Mouse (Mus musculus) CH12.LX (cell line): ENCODE results near the gene Slc4a1. TPM values are rescaled to one million over a fixed set of nuclear protein-coding genes. Genes with fewer than 3 reads are reported as not detected.

ENCODE experiments used
- DNase-seq: peaks from one replicate; pipeline ENCODE4 v3.0.0-alpha.2; 2013; ENCODE audit errors: extremely low read depth
- H3K27ac ChIP-seq: 2 replicates; pipeline ENCODE4 v1.5.1; 2012; ENCODE audit warnings: low read depth, mild to moderate bottlenecking, control low read depth, moderate library complexity; ENCODE audit not compliant: insufficient read depth
- H3K27me3 ChIP-seq: replicated peaks from 2 replicates; pipeline ENCODE3; 2012; ENCODE audit warnings: inconsistent platforms
- H3K36me3 ChIP-seq, 2 experiments: replicated peaks in 1 of 2; 2 replicates each; pipeline versions ENCODE3 to v1.6.1; 2012; ENCODE audit warnings: inconsistent platforms in 1 of 2, low read length in 1 of 2, mild to moderate bottlenecking in 1 of 2, mixed read lengths in 1 of 2, moderate library complexity in 1 of 2; ENCODE audit not compliant: control insufficient read depth in 1 of 2, insufficient read depth in 1 of 2
- H3K4me1 ChIP-seq, 2 experiments: 2 replicates each; pipeline ENCODE4 v1.6.1; 2012; ENCODE audit warnings: inconsistent platforms in 1 of 2, moderate library complexity in 1 of 2; ENCODE audit not compliant: insufficient read depth in 2 of 2, control insufficient read depth in 1 of 2
- H3K4me2 ChIP-seq: 2 replicates; pipeline ENCODE4 v1.6.1; 2012; ENCODE audit warnings: low read depth, mild to moderate bottlenecking, control low read depth; ENCODE audit not compliant: poor library complexity, insufficient read depth, severe bottlenecking
- H3K4me3 ChIP-seq, 3 experiments: fragments of 150-350 bp in 1 of 3; sonication (generic) in 1 of 3; replicated peaks in 1 of 3; 2 replicates each; pipeline versions ENCODE3 to v1.5.1; 2011 to 2012; ENCODE audit warnings: low read depth in 2 of 3, low read length in 2 of 3, mild to moderate bottlenecking in 2 of 3, moderate library complexity in 2 of 3, control low read depth in 1 of 3, improper control_type of control experiment in 1 of 3, inconsistent platforms in 1 of 3, mixed read lengths in 1 of 3; ENCODE audit not compliant: poor library complexity in 1 of 3
- H3K79me2 ChIP-seq: replicated peaks from 2 replicates; pipeline ENCODE4 v1.6.1; 2012; ENCODE audit warnings: mild to moderate bottlenecking, moderate library complexity; ENCODE audit not compliant: control insufficient read depth, poor library complexity, insufficient read depth, severe bottlenecking; ENCODE audit errors: extremely low read depth
- H3K9ac ChIP-seq: 2 replicates; pipeline ENCODE4 v1.6.1; 2012; ENCODE audit warnings: low read depth, mild to moderate bottlenecking, control low read depth, moderate library complexity; ENCODE audit not compliant: insufficient read depth
- H3K9me3 ChIP-seq: replicated peaks from 2 replicates; pipeline ENCODE3; 2012; ENCODE audit warnings: low read length, inconsistent platforms, mixed read lengths
- BHLHE40 ChIP-seq: IDR thresholded peaks from 2 replicates; pipeline ENCODE4 v1.6.1; 2011; ENCODE audit warnings: mild to moderate bottlenecking, low read depth, low read length, improper control_type of control experiment
- CHD1 ChIP-seq: IDR thresholded peaks from 2 replicates; pipeline ENCODE4 v1.6.1; 2012; ENCODE audit warnings: low read depth, low read length, improper control_type of control experiment, inconsistent platforms
- CHD2 ChIP-seq: IDR thresholded peaks from 2 replicates; pipeline ENCODE4 v1.6.1; 2011; ENCODE audit warnings: low read length, improper control_type of control experiment
- CTCF ChIP-seq, 2 experiments: IDR thresholded peaks in 1 of 2; conservative IDR thresholded peaks in 1 of 2; 2 replicates each; pipeline ENCODE4 v1.5.1; 2011 to 2012; ENCODE audit warnings: low read depth in 2 of 2, low read length in 2 of 2, improper control_type of control experiment in 1 of 2, inconsistent platforms in 1 of 2, mild to moderate bottlenecking in 1 of 2, moderate library complexity in 1 of 2
- ELF1 ChIP-seq: IDR thresholded peaks from 2 replicates; pipeline ENCODE4 v1.6.1; 2014; ENCODE audit warnings: low read depth, mild to moderate bottlenecking, inconsistent platforms, low read length, improper control_type of control experiment
- GABPA ChIP-seq: IDR thresholded peaks from 2 replicates; pipeline ENCODE4 v1.6.1; 2012; ENCODE audit warnings: low read depth, low read length, improper control_type of control experiment, inconsistent platforms; ENCODE audit not compliant: insufficient replicate concordance
- HCFC1 ChIP-seq: IDR thresholded peaks from 2 replicates; pipeline ENCODE4 v1.6.1; 2012; ENCODE audit warnings: low read depth, mild to moderate bottlenecking, inconsistent platforms, low read length, improper control_type of control experiment
- IRF4 ChIP-seq: IDR thresholded peaks from 2 replicates; pipeline ENCODE4 v1.6.1; 2014; ENCODE audit warnings: low read depth, mild to moderate bottlenecking, inconsistent platforms, low read length, improper control_type of control experiment
- JUND ChIP-seq: conservative IDR thresholded peaks from 2 replicates; pipeline ENCODE4 v1.6.1; 2011; ENCODE audit warnings: low read depth, low read length, improper control_type of control experiment
- KAT2A ChIP-seq: IDR thresholded peaks from 2 replicates; pipeline ENCODE4 v1.6.1; 2012; ENCODE audit warnings: low read length, improper control_type of control experiment, inconsistent platforms; ENCODE audit not compliant: insufficient replicate concordance
- MAFK ChIP-seq: IDR thresholded peaks from 2 replicates; pipeline ENCODE4 v1.6.1; 2011; ENCODE audit warnings: low read length, improper control_type of control experiment; ENCODE audit not compliant: insufficient replicate concordance
- MAX ChIP-seq: IDR thresholded peaks from 2 replicates; pipeline ENCODE4 v1.6.1; 2011; ENCODE audit warnings: low read length, improper control_type of control experiment
- MAZ ChIP-seq: IDR thresholded peaks from 2 replicates; pipeline ENCODE4 v1.6.1; 2012; ENCODE audit warnings: low read depth, mild to moderate bottlenecking, inconsistent platforms, low read length, improper control_type of control experiment, moderate library complexity
- MEF2A ChIP-seq: IDR thresholded peaks from 2 replicates; pipeline ENCODE4 v1.6.1; 2014; ENCODE audit warnings: low read depth, mild to moderate bottlenecking, inconsistent platforms, low read length, improper control_type of control experiment, borderline replicate concordance
- MXI1 ChIP-seq: IDR thresholded peaks from 2 replicates; pipeline ENCODE4 v1.6.1; 2011; ENCODE audit warnings: mild to moderate bottlenecking, low read depth, low read length, improper control_type of control experiment
- MYC ChIP-seq: IDR thresholded peaks from 2 replicates; pipeline ENCODE4 v1.6.1; 2011; ENCODE audit warnings: low read depth, mild to moderate bottlenecking, improper control_type of control experiment, low read length
- NELFE ChIP-seq: IDR thresholded peaks from 2 replicates; pipeline ENCODE4 v1.6.1; 2011; ENCODE audit warnings: low read depth, low read length, improper control_type of control experiment
- PAX5 ChIP-seq: IDR thresholded peaks from 2 replicates; pipeline ENCODE4 v1.6.1; 2012; ENCODE audit warnings: low read length, inconsistent platforms, mixed read lengths
- POLR2AphosphoS2 ChIP-seq: IDR thresholded peaks from 2 replicates; pipeline ENCODE4 v1.6.1; 2011; ENCODE audit warnings: low read depth, low read length, improper control_type of control experiment
- RAD21 ChIP-seq: IDR thresholded peaks from 2 replicates; pipeline ENCODE4 v1.6.1; 2011; ENCODE audit warnings: low read depth, mild to moderate bottlenecking, low read length, improper control_type of control experiment, moderate library complexity
- RCOR1 ChIP-seq: conservative IDR thresholded peaks from 2 replicates; pipeline ENCODE4 v1.6.1; 2012; ENCODE audit warnings: low read depth, mild to moderate bottlenecking, inconsistent platforms, low read length, improper control_type of control experiment
- SIN3A ChIP-seq: IDR thresholded peaks from 2 replicates; pipeline ENCODE4 v1.6.1; 2012; ENCODE audit warnings: low read length, improper control_type of control experiment, inconsistent platforms
- SMC3 ChIP-seq: IDR thresholded peaks from 2 replicates; pipeline ENCODE4 v1.6.1; 2011; ENCODE audit warnings: low read depth, low read length, improper control_type of control experiment
- TCF12 ChIP-seq: IDR thresholded peaks from 2 replicates; pipeline ENCODE4 v1.6.1; 2014; ENCODE audit warnings: low read depth, mild to moderate bottlenecking, inconsistent platforms, low read length, improper control_type of control experiment
- UBTF ChIP-seq: IDR thresholded peaks from 2 replicates; pipeline ENCODE4 v1.6.1; 2012; ENCODE audit warnings: low read depth, mild to moderate bottlenecking, inconsistent platforms, low read length, improper control_type of control experiment, moderate library complexity
- USF1 ChIP-seq: IDR thresholded peaks from 2 replicates; pipeline ENCODE4 v1.6.1; 2014; ENCODE audit warnings: low read depth, mild to moderate bottlenecking, inconsistent platforms, low read length, improper control_type of control experiment
- USF2 ChIP-seq: conservative IDR thresholded peaks from 2 replicates; pipeline ENCODE4 v1.6.1; 2011; ENCODE audit warnings: low read depth, low read length, improper control_type of control experiment
- ZC3H11A ChIP-seq: IDR thresholded peaks from 2 replicates; pipeline ENCODE4 v1.6.1; 2012; ENCODE audit warnings: low read depth, mild to moderate bottlenecking, inconsistent platforms, low read length, improper control_type of control experiment
- ZKSCAN1 ChIP-seq: IDR thresholded peaks from 2 replicates; pipeline ENCODE4 v1.6.1; 2012; ENCODE audit warnings: low read depth, inconsistent platforms, low read length, improper control_type of control experiment, borderline replicate concordance
- ZMIZ1 ChIP-seq: IDR thresholded peaks from 2 replicates; pipeline ENCODE4 v1.6.1; 2012; ENCODE audit warnings: low read depth, mild to moderate bottlenecking, inconsistent platforms, low read length, improper control_type of control experiment
- dilution Hi-C: fragments of 300-500 bp; cut with MboI; formaldehyde crosslinking; loops from 2 replicates; pipeline ENCODE4 v1.14.3; 2020; ENCODE audit warnings: low sequenced_read_pairs; ENCODE audit not compliant: extremely low pct_unique_long_range_greater_than_20kb, extremely low pct_ligation_motif_present
- in situ Hi-C: fragments of 300-500 bp; cut with MboI; formaldehyde crosslinking; loops from 3 replicates; pipeline ENCODE4 v1.14.3; 2019; ENCODE audit warnings: low sequenced_read_pairs, low pct_ligation_motif_present, low pct_unique_long_range_greater_than_20kb, mixed read lengths
- polyA plus RNA-seq: library from polyadenylated mRNA; unstranded; fragments of >175 nt; gene quantifications from 2 replicates; pipeline ENCODE4 v1.2.1, GENCODE M21; 2012; ENCODE audit warnings: low read depth; ENCODE audit not compliant: insufficient read length
- total RNA-seq, 2 experiments: library from RNA; depleted of rRNA; stranded (reverse); fragments of 300-350 nt in 1 of 2; fragments of >200 nt in 1 of 2; gene quantifications; 2 replicates each; pipeline ENCODE4 v1.2.3; 2012 to 2014

The Slc4a1 gene
- total and polyA plus RNA-seq, 3 experiments: 0.08 TPM; not detected in 2

DNA sequence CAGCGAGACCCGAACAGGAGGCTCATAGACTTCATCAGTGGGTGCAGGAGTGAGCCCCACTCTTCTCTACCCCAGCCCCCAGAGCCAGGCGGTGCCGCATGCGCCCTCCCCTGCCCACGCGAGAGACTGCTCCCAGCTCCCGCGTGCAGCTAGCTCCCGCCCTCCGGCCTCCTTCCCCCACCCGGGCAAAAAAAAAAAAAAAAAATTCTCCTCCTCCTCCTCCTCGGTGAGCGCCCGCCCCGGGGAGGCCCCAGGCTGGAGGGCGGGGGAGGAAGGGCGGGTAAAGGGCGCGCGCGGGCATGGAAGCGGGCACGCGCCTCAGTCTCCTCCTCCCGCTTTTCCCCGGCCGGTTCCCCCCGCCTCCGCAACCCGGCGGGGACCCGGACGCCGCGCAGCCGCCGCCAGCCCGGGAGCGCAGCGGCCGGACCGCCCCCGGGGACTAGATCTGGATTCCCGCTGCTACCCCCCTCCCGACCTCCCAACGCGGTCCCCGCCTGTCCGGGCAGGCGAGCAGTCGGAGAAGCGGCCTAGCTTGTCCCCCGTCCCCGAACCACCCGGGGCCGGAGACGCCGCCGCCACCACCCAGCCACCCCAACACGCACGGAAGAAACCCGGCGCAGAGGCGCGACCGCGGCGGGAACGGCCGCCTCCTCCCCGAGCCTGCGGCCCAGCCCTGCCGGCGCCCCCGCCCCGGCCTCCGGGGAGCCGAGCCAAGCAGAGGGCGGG, 49.3 kb downstream of the Slc4a1 start (continued):
- TF ChIP-seq POLR2AphosphoS2 (no peak), ZC3H11A (no peak), SMC3 (no peak; the same call in 1 of the 2 replicates), CTCF (conservative IDR thresholded peaks at IDR 0.05 in 1 of 2, IDR thresholded peaks at IDR 0.05 in 1 of 2; ENCODE audit: low read depth in 2 of 2, low read length in 2 of 2) (peak in 1 of 2 experiments; percentile 34; a peak in 2 of 4 replicates), CHD1 (no peak; the same call in 1 of the 2 replicates), HCFC1 (peak; percentile 68), KAT2A (0 out of 2 replicates have a peak, but pooled peaks have one; percentile 36), ZMIZ1 (peak; percentile 80; the same call in 1 of the 2 replicates), NELFE (peak; percentile 65), MAZ (peak; percentile 100)

DNA sequence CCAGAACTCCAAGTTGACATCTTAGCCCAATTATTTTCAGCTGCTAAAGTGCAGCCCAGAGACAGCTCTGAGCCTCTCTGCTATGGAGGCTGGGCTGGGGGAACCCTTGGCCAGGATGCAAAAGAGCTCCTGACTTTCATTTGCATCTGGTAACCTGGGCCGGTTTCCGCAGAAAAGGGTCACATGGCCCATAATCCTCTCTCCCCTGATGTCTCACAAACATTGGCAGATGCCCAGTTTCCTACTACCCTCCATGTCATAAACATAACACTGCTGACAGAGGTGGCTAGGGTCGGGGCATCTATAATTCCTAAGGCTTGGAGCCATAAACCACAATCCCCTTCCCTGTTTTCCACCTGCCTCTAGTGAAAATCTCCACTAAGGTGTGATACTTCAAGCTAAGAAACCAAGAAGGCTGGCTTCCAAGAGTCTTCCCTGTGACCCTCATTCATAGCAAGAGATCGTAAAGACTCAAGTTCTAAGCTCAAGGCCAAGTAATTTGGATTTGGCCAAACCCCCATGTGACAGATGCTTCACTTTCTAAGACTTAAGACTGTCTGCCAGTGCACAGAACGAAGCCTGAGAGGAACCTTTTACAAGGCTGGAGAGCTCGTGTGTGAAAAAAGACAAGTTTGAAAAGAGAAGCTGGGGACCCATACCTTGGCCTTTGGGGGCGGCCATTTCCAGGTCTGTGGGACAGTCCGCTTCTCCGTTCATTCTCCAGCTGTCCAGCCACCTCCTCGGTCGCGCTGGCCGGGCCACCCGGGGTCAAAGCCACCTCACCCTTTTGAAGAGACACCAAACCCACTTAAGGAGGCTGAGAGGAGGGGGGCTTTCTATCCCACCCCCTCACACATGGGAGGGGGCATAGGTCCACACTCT, 50.1 kb downstream of the Slc4a1 start:
- peak overlapping the region; percentile 74 for H3K27ac ChIP-seq
- H3K36me3 ChIP-seq: peaks cover 39 to 44% of the 10 kb centered on the region in 2 experiments
- H3K27me3 ChIP-seq: no peaks in the 10 kb centered on the region
- no peaks in the 10 kb centered on the region for H3K9me3 ChIP-seq
- in situ Hi-C loops (no loop called here), dilution Hi-C loops (loop anchor here (25.0 kb wide), 1 partner anchor 96 kb away; the partner anchor contains the start of gene Slc25a39)
- peak overlapping the region; percentile 61 for H3K4me2 ChIP-seq
- H3K4me3 ChIP-seq: peak overlapping the region; percentile 65 to 78 (median 75)
- H3K9ac ChIP-seq: peak overlapping the region; percentile 65
- peak; percentile 92 for DNase-seq
- peaks cover 15 to 51% of the 10 kb centered on the region in 2 experiments for H3K4me1 ChIP-seq
- H3K79me2 ChIP-seq: peaks cover 42% of the 10 kb centered on the region
- TF ChIP-seq GABPA (no peak), HCFC1 (no peak; the same call in 1 of the 2 replicates), RAD21 (no peak), TCF12 (peak; percentile 41; the same call in 1 of the 2 replicates), BHLHE40 (peak; percentile 88), MYC (peak; percentile 82), UBTF (0 out of 2 replicates have a peak, but pooled peaks have one; percentile 47), USF2 (peak; percentile 88), CTCF (conservative IDR thresholded peaks at IDR 0.05 in 1 of 2, IDR thresholded peaks at IDR 0.05 in 1 of 2; ENCODE audit: low read depth in 2 of 2, low read length in 2 of 2) (no peak), MAFK (no peak), CHD1 (peak; percentile 73), SMC3 (no peak), ZC3H11A (no peak), MXI1 (peak; percentile 87), USF1 (peak; percentile 92), RCOR1 (no peak), SIN3A (peak; percentile 95), JUND (0 out of 2 replicates have a peak, but pooled peaks have one; percentile 37), KAT2A (0 out of 2 replicates have a peak, but pooled peaks have one; percentile 13), PAX5 (no peak), MEF2A (peak; percentile 51; the same call in 1 of the 2 replicates), ZMIZ1 (0 out of 2 replicates have a peak, but pooled peaks have one; percentile 23), CHD2 (peak; percentile 76), NELFE (peak; percentile 48; the same call in 1 of the 2 replicates), ZKSCAN1 (no peak), IRF4 (peak; percentile 68; the same call in 1 of the 2 replicates), MAZ (peak; percentile 83; the same call in 1 of the 2 replicates), ELF1 (peak; percentile 74), MAX (peak; percentile 89)
